13 mouse cellular contexts compared by ENCODE assay signal in the genomic region with DNA sequence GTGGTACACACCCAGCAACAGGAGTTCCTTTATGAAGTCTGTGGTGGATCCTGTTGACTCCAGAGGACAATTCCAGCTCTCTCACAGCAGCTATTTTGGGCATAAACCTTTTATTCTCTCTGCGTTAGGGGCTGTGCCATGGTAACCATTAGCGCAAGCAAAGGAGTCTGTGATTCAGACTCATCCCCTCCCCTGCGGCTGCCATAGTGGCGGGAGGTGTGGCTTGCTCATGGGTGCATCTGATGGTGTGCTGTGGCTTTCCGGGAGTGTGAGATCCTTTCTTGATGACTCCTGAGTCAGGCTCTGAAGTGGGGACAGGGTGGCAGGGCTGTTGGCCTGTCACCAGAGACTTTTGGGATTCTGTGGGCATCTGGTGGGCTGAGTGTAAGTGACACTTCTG. TPM values are rescaled to one million over a fixed set of nuclear protein-coding genes. Genes with fewer than 3 reads are reported as not detected.
DNase-seq lines count a peak whose midpoint lies in the region; ATAC-seq lines count a peak whose summit lies in the region.
"Had no signal": no experiment of that assay in that cellular context is flagged by ENCODE, and none has a peak within 500 bp of the region (broad histone marks: within the 10 kb centered on the region; RNA-seq: fewer than 3 reads in every experiment).

No protein-coding gene starts in this region.

- H3K27me3 ChIP-seq in heart, embryonic 12.5 days (replicated peaks), result no peaks in the 10 kb centered on the region
- H3K27me3 ChIP-seq: neural tube, embryonic 13.5 days had no signal

- H3K9me3 ChIP-seq in heart, embryonic 12.5 days (replicated peaks), result no peaks in the 10 kb centered on the region
- H3K9me3 ChIP-seq: midbrain, embryonic 10.5 days; neural tube, embryonic 13.5 days had no signal

- no peak overlapping the region for H3K4me3 ChIP-seq in heart, embryonic 12.5 days
- H3K4me3 ChIP-seq: midbrain, embryonic 10.5 days; neural tube, embryonic 13.5 days had no signal

- no peak overlapping the region for H3K4me2 ChIP-seq in heart, embryonic 12.5 days
- H3K4me2 ChIP-seq: heart, embryonic 11.5 days; neural tube, embryonic 13.5 days had no signal

- ATAC-seq in heart, embryonic 12.5 days (ENCODE audit: insufficient number of reproducible peaks, low FRiP score), result no peak
- peak; percentile 5 to 48; a peak in 1 of 4 replicates for ATAC-seq in hematopoietic stem cell, adult 5-6 weeks (replicated peaks in 1 of 2; ENCODE audit: insufficient read depth in 1 of 2, low FRiP score in 2 of 2, low TSS enrichment in 1 of 2, low read depth in 1 of 2, poor library complexity in 2 of 2, severe bottlenecking in 2 of 2)
- ATAC-seq: intestine, postnatal 0 days had no signal

- peaks cover 89% of the 10 kb centered on the region for H3K4me1 ChIP-seq in heart, embryonic 12.5 days (replicated peaks)

- WGBS in heart, embryonic 12.5 days, result 50% methylated on average over 5 of the region's 5 CpGs

- H3K36me3 ChIP-seq in heart, embryonic 12.5 days, result no peaks in the 10 kb centered on the region
- H3K36me3 ChIP-seq: midbrain, embryonic 10.5 days; neural tube, embryonic 13.5 days had no signal

- 0 out of 2 replicates have a peak overlapping the region, but pooled peaks have one; percentile 25 for H3K9ac ChIP-seq in heart, embryonic 12.5 days
- H3K9ac ChIP-seq: neural tube, embryonic 13.5 days had no signal

- 0 out of 2 replicates have a peak overlapping the region, but pooled peaks have one; percentile 45 for H3K27ac ChIP-seq in heart, embryonic 12.5 days (ENCODE audit: poor library complexity, severe bottlenecking)
- H3K27ac ChIP-seq: midbrain, embryonic 10.5 days; neural tube, embryonic 13.5 days had no signal

- no peak for DNase-seq in heart, adult 8-10 months (ENCODE audit: low spot score)
- DNase-seq in right cerebral cortex, adult 2 months (ENCODE audit: low spot score in 2 of 2), result peak; percentile 72 to 79
- DNase-seq in right cerebral cortex, postnatal 14 days, result no peak
- no peak for DNase-seq in retina, postnatal 1 day
- DNase-seq in kidney, adult 8-10 months, result no peak
- DNase-seq: embryo, embryonic 11 days; layer of hippocampus, postnatal 36 days had no signal

RNA-seq across cellular contexts. Expression of a gene that starts 17.6 kb away (rescaled TPM):
- 139 and 142 TPM in 2 replicates for polyA plus RNA-seq in heart, embryonic 12.5 days (2016; fragmentation: Nextera tagmentation; extraction: Ambion mirVana)
- 10 to 100 TPM; 46.0 to 59.4 (median 50.9) TPM for total RNA-seq in heart, adult 8-10 months (2022)
- total RNA-seq in hematopoietic stem cell, adult 5-6 weeks (2017), result 25.2 and 35.0 TPM in 2 replicates

Comparison
In these comparisons a context has a peak if more than half of its experiments do, and no peak if none do; other contexts are left out.
1. DNase-seq: peak in right cerebral cortex, adult 2 months (2 of 2); none in heart, adult 8-10 months (single experiment), right cerebral cortex, postnatal 14 days (single experiment), retina, postnatal 1 day (single experiment) and kidney, adult 8-10 months (0 of 2).